Mouse (Mus musculus) splenic B cell, adult 2 months (primary cell): ENCODE measurements around the gene Pold4.

Source experiments
- DNase-seq: peaks from one replicate; pipeline ENCODE4 v3.0.0-alpha.2; 2011; ENCODE audit warnings: low read depth, low spot score
- H3K27me3 ChIP-seq: 2 replicates; pipeline ENCODE4 v1.6.1; 2012; ENCODE audit warnings: mild to moderate bottlenecking, low read length, moderate library complexity, mixed read lengths; ENCODE audit not compliant: control insufficient read depth, poor library complexity, insufficient read depth, severe bottlenecking
- H3K36me3 ChIP-seq: 2 replicates; pipeline ENCODE4 v1.6.1; 2012; ENCODE audit warnings: mild to moderate bottlenecking, low read length, moderate library complexity, mixed read lengths; ENCODE audit not compliant: control insufficient read depth, poor library complexity, insufficient read depth, severe bottlenecking

Pold4 gene

GRCm38 (mm10) chr19:4263702-4264101 lies 32.0 kb downstream of the Pold4 start:
- DNase-seq: no peak
- Histone ChIP-seq H3K27me3 (no peaks in the 10 kb centered on the region), H3K36me3 (no peaks in the 10 kb centered on the region; the same call in 1 of the 2 replicates)

DNA sequence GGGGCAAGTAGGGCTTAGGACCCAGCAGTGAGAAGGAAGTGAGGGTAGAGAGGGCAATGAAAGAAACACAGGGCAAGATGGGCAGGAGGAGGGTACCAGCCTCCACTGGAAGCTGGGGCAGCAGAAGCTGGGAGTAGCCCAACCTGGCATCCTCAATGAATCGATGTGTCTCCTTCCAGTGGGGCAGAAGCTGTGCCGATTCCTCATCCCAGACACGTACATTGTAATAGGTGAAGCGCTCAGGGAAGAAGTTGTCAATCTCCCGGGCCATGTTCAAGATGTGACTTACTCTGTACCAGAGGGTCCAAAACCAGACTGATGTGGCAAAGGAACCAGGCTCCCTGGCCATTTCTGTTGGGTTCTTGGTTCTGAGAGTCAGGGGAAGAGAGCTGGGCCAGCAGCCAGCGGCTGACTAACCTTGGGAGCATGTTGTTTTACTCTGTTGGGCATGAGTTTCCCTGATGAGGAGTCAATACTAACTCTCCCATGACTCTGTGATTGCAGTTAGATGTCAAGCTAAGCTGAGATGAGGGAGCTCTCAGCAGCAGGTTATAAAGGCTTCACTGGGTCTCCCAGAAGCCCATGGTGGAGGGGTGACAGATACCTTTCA lies 32.6 kb downstream of the Pold4 start:
- H3K36me3 ChIP-seq: no peaks in the 10 kb centered on the region; the same call in 1 of the 2 replicates
- DNase-seq: no peak
- H3K27me3 ChIP-seq: no peaks in the 10 kb centered on the region

GRCm38 (mm10) chr19:4265956-4266355 lies 34.3 kb downstream of the Pold4 start:
- Histone ChIP-seq H3K36me3 (no peaks in the 10 kb centered on the region; the same call in 1 of the 2 replicates), H3K27me3 (no peaks in the 10 kb centered on the region)
- DNase-seq: peak; percentile 53

DNA sequence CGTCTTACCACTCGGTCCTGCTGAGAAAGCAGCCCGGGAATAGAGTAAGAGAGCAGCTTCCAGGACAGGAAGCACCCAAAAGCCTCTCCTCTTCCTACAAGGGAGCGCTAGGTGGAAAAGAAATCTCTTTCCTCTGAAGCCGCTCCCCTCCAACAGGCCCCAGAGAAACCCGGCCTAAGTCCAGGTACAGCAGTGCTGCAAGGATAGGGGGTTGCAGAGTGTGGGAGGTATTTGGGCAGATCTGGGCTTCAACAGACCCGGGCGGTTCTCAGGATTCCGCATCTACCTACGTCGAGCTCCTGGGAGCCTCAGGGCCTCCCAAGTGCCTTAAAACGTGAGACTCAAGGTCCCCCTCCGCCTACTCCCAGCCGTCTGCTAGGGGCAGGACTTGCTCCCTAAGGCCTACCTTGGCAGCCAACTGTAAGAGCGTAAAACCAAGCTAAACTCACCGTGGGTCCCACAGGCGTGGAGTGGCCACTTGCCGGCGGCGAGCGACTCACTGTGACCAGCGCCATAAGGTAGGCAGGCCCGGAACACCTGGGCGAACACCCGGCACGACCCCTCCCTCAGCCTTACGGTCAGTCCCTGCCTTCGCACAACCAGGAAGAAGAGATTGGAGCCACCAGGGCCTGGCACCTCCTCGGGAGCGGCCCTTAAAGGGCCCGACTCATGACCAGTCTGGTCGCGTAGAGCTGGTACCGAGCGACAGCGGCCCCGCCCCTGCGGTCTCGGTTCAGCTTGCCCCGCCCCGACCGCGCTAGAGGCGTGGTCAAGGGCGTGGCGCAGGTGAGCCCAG lies 37.1 kb downstream of the Pold4 start, which contains the start of gene Ssh3:
TSS of gene Ssh3 (minus strand) at position 615 of the 796 bp plus-strand sequence.
- Histone ChIP-seq H3K27me3 (no peaks in the 10 kb centered on the region), H3K36me3 (no peaks in the 10 kb centered on the region; the same call in 1 of the 2 replicates)
- peak; percentile 77 for DNase-seq

GRCm38 (mm10) chr19:4270187-4270586 lies 38.5 kb downstream of the Pold4 start:
- H3K27me3 ChIP-seq: no peaks in the 10 kb centered on the region
- no peaks in the 10 kb centered on the region; the same call in 1 of the 2 replicates for H3K36me3 ChIP-seq
- DNase-seq: no peak

GRCm38 (mm10) chr19:4270972-4271371 lies 39.3 kb downstream of the Pold4 start:
- H3K36me3 ChIP-seq: no peaks in the 10 kb centered on the region

GRCm38 (mm10) chr19:4279487-4279886 lies 47.8 kb downstream of the Pold4 start:
- Histone ChIP-seq H3K36me3 (no peaks in the 10 kb centered on the region), H3K27me3 (no peaks in the 10 kb centered on the region)
- DNase-seq: no peak

More at GRCm38 (mm10) chr19:4270972-4271371, 39.3 kb downstream of the Pold4 start:
- H3K27me3 ChIP-seq: no peaks in the 10 kb centered on the region
- DNase-seq: no peak

DNA sequence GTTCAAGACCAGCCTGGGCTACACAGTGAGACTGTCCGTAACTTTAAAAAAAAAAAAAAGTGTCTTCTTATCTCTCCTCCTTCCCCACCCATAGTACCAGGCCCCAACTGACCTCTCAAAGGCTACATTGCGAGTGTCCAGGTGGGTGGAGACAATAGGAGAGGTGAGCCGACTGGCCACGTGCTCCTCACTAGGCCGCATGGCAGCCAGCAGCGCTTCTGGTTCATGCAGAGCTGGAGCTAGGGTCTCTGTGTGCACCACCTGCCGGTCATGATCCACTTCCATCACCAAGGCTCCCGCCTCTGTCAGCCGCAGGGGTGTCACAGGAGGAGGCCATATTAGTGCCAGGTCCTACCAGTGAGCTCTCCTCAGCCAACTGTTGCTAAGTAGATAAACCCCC lies 48.7 kb downstream of the Pold4 start:
- no peak for DNase-seq
- H3K36me3 ChIP-seq: peaks cover under 1% of the 10 kb centered on the region; the same call in 1 of the 2 replicates
- H3K27me3 ChIP-seq: no peaks in the 10 kb centered on the region

DNA sequence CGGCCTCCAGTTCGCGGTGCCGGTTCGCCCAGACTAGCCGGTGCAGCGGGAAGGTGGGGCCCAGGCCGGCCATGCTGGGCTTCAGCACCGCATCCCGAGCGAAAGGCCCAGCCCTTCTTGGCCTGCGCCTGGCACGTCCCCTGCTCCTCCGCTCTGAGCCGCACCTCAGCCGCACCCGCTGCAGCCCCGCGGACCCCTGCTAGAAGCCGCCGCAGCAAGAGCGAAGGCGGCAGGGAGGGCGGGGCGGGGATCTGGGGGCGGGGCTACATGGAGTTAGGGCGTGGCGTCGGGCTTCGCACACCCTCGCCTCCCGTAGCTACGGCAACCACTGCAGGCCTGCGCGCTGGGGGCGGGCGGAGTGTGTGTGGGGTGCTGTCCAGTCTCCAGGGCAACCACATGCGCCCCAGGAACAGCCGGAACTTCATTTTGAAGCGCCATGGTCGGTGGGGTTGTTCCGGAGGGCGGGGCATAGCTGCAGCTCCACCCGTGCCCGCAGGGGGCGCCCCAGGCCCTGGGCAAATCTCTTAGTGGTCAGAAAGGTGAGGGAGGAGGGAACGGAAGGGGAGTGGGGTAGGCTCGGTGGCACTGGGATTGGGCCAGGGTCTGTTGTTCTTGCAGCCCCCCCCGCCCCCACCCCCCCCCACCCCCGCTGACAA lies 51.3 kb downstream of the Pold4 start, which contains the start of gene Ankrd13d:
TSS of gene Ankrd13d (minus strand) at position 240 of the 656 bp plus-strand sequence.
- peak; percentile 96 for DNase-seq
- Histone ChIP-seq H3K36me3 (peaks cover 10% of the 10 kb centered on the region), H3K27me3 (no peaks in the 10 kb centered on the region)
